Mouse (Mus musculus): ENCODE results near the gene Nek8. TPM values are rescaled to one million over a fixed set of nuclear protein-coding genes. Genes with fewer than 3 reads are reported as not detected.
"Not testable (repeated sequence)": the region's sequence is repeated elsewhere in the genome, so short reads cannot be mapped to it uniquely, and the experiment has no call there.

Gene Nek8
- polyA plus RNA-seq, 1 experiment from 2014 or later: 19.9 TPM

- peak overlapping the region; percentile 65 for H3K4me2 ChIP-seq (ENCODE audit: low read length)
- peak; percentile 73 for ATAC-seq (replicated peaks; ENCODE audit: low FRiP score, low read depth)
- H3K9me3 ChIP-seq (replicated peaks; ENCODE audit: low read length): no peaks in the 10 kb centered on the region
- peak overlapping the region; percentile 53 for H3K4me3 ChIP-seq (replicated peaks; ENCODE audit: low read depth, low read length)
- no peak overlapping the region for H3K27ac ChIP-seq
- DNase-seq (ENCODE audit: low spot score): peak; percentile 86
- H3K4me1 ChIP-seq (replicated peaks; ENCODE audit: insufficient read depth, low read length): peaks cover 11% of the 10 kb centered on the region
- peaks cover 21% of the 10 kb centered on the region for H3K36me3 ChIP-seq (ENCODE audit: insufficient read depth, low read length)
- peak overlapping the region; percentile 13 for H3K9ac ChIP-seq (ENCODE audit: low read depth, low read length)
- TF ChIP-seq CTCF (IDR thresholded peaks at IDR 0.05; ENCODE audit: low read depth): no peak
- WGBS: 2% methylated on average over 30 of the region's 30 CpGs
- no peaks in the 10 kb centered on the region for H3K27me3 ChIP-seq (ENCODE audit: insufficient read depth, low read length)
These were observed 18.1 kb upstream of the Nek8 start for GRCm38 (mm10) chr11:78194411-78195100.

- H3K36me3 ChIP-seq (ENCODE audit: insufficient read depth, low read length): peaks cover 21% of the 10 kb centered on the region
- no peak for TF ChIP-seq CTCF (IDR thresholded peaks at IDR 0.05; ENCODE audit: low read depth)
- H3K27ac ChIP-seq: no peak within 1 kb of the TSS
- 0 out of 2 replicates have a peak within 1 kb of the TSS, but pooled peaks have one; percentile 13 for H3K9ac ChIP-seq (ENCODE audit: low read depth, low read length)
- ATAC-seq (replicated peaks; ENCODE audit: low FRiP score, low read depth) (no peak), DNase-seq (ENCODE audit: low spot score) (no peak)
- no peaks in the 10 kb centered on the region for H3K27me3 ChIP-seq (ENCODE audit: insufficient read depth, low read length)
- 78% methylated on average over 1 of the region's 1 CpGs for WGBS
- peak within 1 kb of the TSS; percentile 65 for H3K4me2 ChIP-seq (ENCODE audit: low read length)
- H3K4me1 ChIP-seq (replicated peaks; ENCODE audit: insufficient read depth, low read length): peaks cover 14% of the 10 kb centered on the region
- H3K9me3 ChIP-seq (replicated peaks; ENCODE audit: low read length): no peaks in the 10 kb centered on the region
- H3K4me3 ChIP-seq (replicated peaks; ENCODE audit: low read depth, low read length): peak within 1 kb of the TSS; percentile 53
These were observed 16.6 kb upstream of the Nek8 start, which contains the start of gene Proca1 for GRCm38 (mm10) chr11:78193113-78193512. TSS of gene Proca1 (plus strand) at chr11:78193392.

GRCm38 (mm10) chr11:78190041-78190440, 13.6 kb upstream of the Nek8 start:
- H3K9ac ChIP-seq (ENCODE audit: low read depth, low read length): peak overlapping the region; percentile 94
- WGBS: 44% methylated on average over 6 of the region's 6 CpGs
- H3K4me1 ChIP-seq (replicated peaks; ENCODE audit: insufficient read depth, low read length): peaks cover 12% of the 10 kb centered on the region
- H3K4me2 ChIP-seq (ENCODE audit: low read length): peak overlapping the region; percentile 82
- ATAC-seq (replicated peaks; ENCODE audit: low FRiP score, low read depth) (0 out of 2 replicates have a peak, but pooled peaks have one; percentile 17), DNase-seq (ENCODE audit: low spot score) (no peak)
- TF ChIP-seq CTCF (IDR thresholded peaks at IDR 0.05; ENCODE audit: low read depth): no peak
- no peaks in the 10 kb centered on the region for H3K9me3 ChIP-seq (replicated peaks; ENCODE audit: low read length)
- H3K36me3 ChIP-seq (ENCODE audit: insufficient read depth, low read length): peaks cover 21% of the 10 kb centered on the region
- peak overlapping the region; percentile 78 for H3K4me3 ChIP-seq (replicated peaks; ENCODE audit: low read depth, low read length)
- peak overlapping the region; percentile 99 for H3K27ac ChIP-seq
- H3K27me3 ChIP-seq (ENCODE audit: insufficient read depth, low read length): no peaks in the 10 kb centered on the region

GRCm38 (mm10) chr11:78189234-78190040, 13.0 kb upstream of the Nek8 start:
- Histone ChIP-seq H3K27ac (peak overlapping the region; percentile 99), H3K4me1 (replicated peaks; ENCODE audit: insufficient read depth, low read length) (peaks cover 11% of the 10 kb centered on the region), H3K9ac (ENCODE audit: low read depth, low read length) (peak overlapping the region; percentile 94), H3K9me3 (replicated peaks; ENCODE audit: low read length) (no peaks in the 10 kb centered on the region), H3K36me3 (ENCODE audit: insufficient read depth, low read length) (peaks cover 21% of the 10 kb centered on the region), H3K27me3 (ENCODE audit: insufficient read depth, low read length) (no peaks in the 10 kb centered on the region), H3K4me3 (replicated peaks; ENCODE audit: low read depth, low read length) (peak overlapping the region; percentile 78), H3K4me2 (ENCODE audit: low read length) (peak overlapping the region; percentile 82)
- ATAC-seq (replicated peaks; ENCODE audit: low FRiP score, low read depth) (peak; percentile 86), DNase-seq (ENCODE audit: low spot score) (peak; percentile 92)
- WGBS: 1% methylated on average over 42 of the region's 42 CpGs
- no peak for TF ChIP-seq CTCF (IDR thresholded peaks at IDR 0.05; ENCODE audit: low read depth)

GRCm38 (mm10) chr11:78188331-78189233, 12.1 kb upstream of the Nek8 start, which contains the start of gene Rab34:
TSS of gene Rab34 (plus strand) at chr11:78188430.
- peak within 1 kb of the TSS; percentile 78 for H3K4me3 ChIP-seq (replicated peaks; ENCODE audit: low read depth, low read length)
- ATAC-seq (replicated peaks; ENCODE audit: low FRiP score, low read depth): peak; percentile 61
- H3K27me3 ChIP-seq (ENCODE audit: insufficient read depth, low read length): no peaks in the 10 kb centered on the region
- TF ChIP-seq CTCF (IDR thresholded peaks at IDR 0.05; ENCODE audit: low read depth): 0 out of 2 replicates have a peak, but pooled peaks have one; percentile 4
- under 1% methylated on average over 69 of the region's 80 CpGs for WGBS
- peak within 1 kb of the TSS; percentile 99 for H3K27ac ChIP-seq
- H3K4me2 ChIP-seq (ENCODE audit: low read length): peak within 1 kb of the TSS; percentile 82
- H3K36me3 ChIP-seq (ENCODE audit: insufficient read depth, low read length): peaks cover 21% of the 10 kb centered on the region
- no peaks in the 10 kb centered on the region for H3K9me3 ChIP-seq (replicated peaks; ENCODE audit: low read length)
- H3K9ac ChIP-seq (ENCODE audit: low read depth, low read length): peak within 1 kb of the TSS; percentile 94
- H3K4me1 ChIP-seq (replicated peaks; ENCODE audit: insufficient read depth, low read length): peaks cover 11% of the 10 kb centered on the region
- peak; percentile 94 for DNase-seq (ENCODE audit: low spot score)

- not testable (repeated sequence) for ATAC-seq (replicated peaks; ENCODE audit: low FRiP score, low read depth); H3K9ac ChIP-seq (ENCODE audit: low read depth, low read length)
- 89% methylated on average over 6 of the region's 6 CpGs for WGBS
These were observed 8.2 kb upstream of the Nek8 start for GRCm38 (mm10) chr11:78184702-78185101.

More at GRCm38 (mm10) chr11:78184702-78185101, 8.2 kb upstream of the Nek8 start:
- H3K4me3 ChIP-seq (replicated peaks; ENCODE audit: low read depth, low read length); DNase-seq (ENCODE audit: low spot score); H3K27ac ChIP-seq; H3K4me2 ChIP-seq (ENCODE audit: low read length); H3K27me3 ChIP-seq (ENCODE audit: insufficient read depth, low read length); H3K9me3 ChIP-seq (replicated peaks; ENCODE audit: low read length): not testable (repeated sequence)
- H3K36me3 ChIP-seq (ENCODE audit: insufficient read depth, low read length): peaks cover 19% of the 10 kb centered on the region; the same call in 1 of the 2 replicates
- H3K4me1 ChIP-seq (replicated peaks; ENCODE audit: insufficient read depth, low read length): peaks cover 21% of the 10 kb centered on the region

All from kidney, postnatal 0 days (tissue).